Mouse (Mus musculus) ES-Bruce4 (cell line): Measurements from ENCODE around the gene Trex2.

Experiments used
- CTCF ChIP-seq: IDR thresholded peaks from one replicate; pipeline ENCODE4 v1.8.1; 2011; ENCODE audit warnings: low read depth, low read length
- EP300 ChIP-seq: IDR thresholded peaks from 2 replicates; pipeline ENCODE4 v1.6.1; 2011; ENCODE audit warnings: low read depth, low read length; ENCODE audit not compliant: insufficient read depth
- POLR2A ChIP-seq: IDR thresholded peaks from one replicate; pipeline ENCODE4 v1.8.1; 2011; ENCODE audit warnings: low read length; ENCODE audit not compliant: insufficient read depth

DNA sequence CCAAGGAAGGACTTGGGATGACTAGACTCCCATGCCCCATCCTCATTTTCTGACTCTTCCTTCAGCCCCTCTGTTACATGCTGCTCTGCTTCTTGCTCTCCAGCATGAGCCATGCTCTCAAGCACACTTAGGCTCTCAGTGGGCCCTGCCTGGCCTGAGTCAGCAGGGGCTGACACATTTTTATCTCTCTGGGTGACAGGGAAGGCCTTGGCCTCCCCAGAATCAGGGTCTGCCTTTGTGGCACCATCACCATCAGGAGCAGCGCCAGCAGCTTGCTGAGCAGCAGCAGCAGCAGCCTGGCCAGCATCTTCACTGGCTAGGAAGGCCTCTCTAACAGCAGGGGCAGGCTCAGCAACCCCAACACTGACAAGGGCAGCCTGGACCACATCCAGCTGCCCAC lies 38.7 kb downstream of the Trex2 start:
- no peak for TF ChIP-seq CTCF
- TF ChIP-seq POLR2A: no peak
- no peak for TF ChIP-seq EP300
